Mouse (Mus musculus) megakaryocyte progenitor cell, adult 5-6 weeks (primary cell): ENCODE data around the gene Vmn1r205. TPM values are rescaled to one million over a fixed set of nuclear protein-coding genes. Genes with fewer than 3 reads are reported as not detected.
"Not testable (repeated sequence)": the region's sequence is repeated elsewhere in the genome, so short reads cannot be mapped to it uniquely, and the experiment has no call there.

Experiments used
- ATAC-seq: replicated peaks from 2 replicates; pipeline ENCODE4 v1.8.0; 2016; ENCODE audit warnings: mild to moderate bottlenecking, moderate TSS enrichment, inconsistent platforms; ENCODE audit not compliant: poor library complexity
- total RNA-seq, 2 experiments: library from RNA; stranded (forward) in 1 of 2; stranded (reverse) in 1 of 2; fragments of 157-497, 149-512 nt in 1 of 2; fragments of 200-1000 nt in 1 of 2; gene quantifications; 2 replicates each; pipeline versions ENCODE4 v1.2.3 to v1.2.4; 2015 to 2017

Gene Vmn1r205
- total RNA-seq (2015): not detected in 2 replicates
- total RNA-seq (2017): not detected in 2 replicates

DNA sequence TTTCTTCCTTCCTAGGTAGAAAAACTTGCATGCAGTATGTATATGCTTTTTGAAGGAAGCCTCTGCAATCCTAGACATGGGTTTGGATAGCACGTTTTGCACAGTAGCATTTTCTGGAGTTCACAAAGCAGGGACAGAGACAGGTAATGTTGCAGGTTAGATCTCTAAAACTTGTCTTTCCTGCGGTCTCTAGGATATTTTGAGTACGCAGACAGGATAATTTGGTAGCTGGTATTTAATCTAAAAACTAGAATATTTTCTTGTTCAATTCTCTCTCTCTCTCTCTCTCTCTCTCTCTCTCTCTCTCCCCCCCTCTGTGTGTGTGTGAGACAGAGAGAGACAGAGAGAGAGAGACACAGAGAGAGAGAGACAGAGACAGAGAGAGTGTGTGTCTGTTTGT, at the start of gene Vmn1r205:
TSS of gene Vmn1r205 (minus strand) at position 101 of the 400 bp plus-strand sequence.
- no peak for ATAC-seq

DNA sequence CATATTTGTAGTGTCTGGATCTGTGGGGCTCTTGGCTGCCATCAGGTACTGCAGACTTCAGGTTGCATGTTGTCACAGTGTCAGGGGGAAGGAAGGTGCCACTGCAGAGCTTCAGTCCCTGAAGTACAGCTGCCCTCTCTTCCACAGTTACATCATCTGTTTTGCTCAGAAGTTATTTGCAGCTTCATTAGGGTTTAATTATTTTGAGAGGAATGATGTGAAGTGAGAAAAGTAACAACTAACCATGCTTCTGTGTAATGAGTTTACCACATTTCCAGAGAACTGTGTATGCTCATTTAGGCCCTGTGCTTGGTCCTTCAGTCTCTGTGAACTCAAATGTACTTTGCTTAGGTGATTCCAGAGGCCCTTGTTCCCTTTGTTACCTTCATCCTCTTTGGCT, 31.4 kb upstream of the Vmn1r205 start, which contains the start of gene Vmn1r206:
TSS of gene Vmn1r206 (minus strand) at position 101 of the 400 bp plus-strand sequence.
- not testable (repeated sequence) for ATAC-seq

DNA sequence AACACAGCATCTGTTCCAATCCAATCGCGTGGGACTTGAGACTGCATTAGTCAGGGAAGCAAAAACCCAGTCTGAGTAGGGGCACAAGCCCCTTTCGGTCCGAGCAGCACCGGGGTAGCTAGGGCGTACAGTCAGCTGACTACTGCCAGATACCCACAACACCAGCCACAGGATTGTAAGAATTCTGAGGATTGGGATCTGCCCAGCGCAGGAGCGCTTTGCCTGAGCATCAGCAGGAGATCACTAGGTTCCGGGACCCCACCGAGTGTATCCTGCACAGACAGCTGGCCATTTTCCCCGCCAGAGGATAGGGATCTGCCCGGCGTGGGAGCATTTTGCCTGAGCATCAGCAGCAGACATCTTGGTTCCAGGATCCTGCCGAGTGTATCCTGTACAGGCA, 9.5 kb downstream of the Vmn1r205 start:
- ATAC-seq: not testable (repeated sequence)

DNA sequence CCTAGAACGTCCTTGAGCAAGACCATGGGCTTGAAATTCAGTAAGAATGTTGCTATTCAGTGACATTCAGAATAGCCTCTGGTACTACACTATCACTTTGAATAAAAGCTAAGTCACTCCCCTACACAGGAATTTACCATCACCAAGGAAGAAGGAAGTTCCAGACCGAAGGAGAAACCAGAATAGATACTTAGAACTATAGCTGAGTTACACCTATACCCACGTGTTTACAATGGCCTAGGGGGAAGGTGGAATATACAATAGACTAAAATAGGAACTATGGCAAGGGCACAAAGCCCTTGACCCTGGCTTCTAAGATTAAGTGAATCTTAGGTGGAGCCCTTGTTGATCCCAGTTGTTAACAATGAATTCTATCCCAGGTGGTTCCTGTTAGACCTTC, 17.9 kb downstream of the Vmn1r205 start:
- not testable (repeated sequence) for ATAC-seq

- not testable (repeated sequence) for ATAC-seq
Measured at GRCm38 (mm10) chr13:22552898-22553297, 39.9 kb downstream of the Vmn1r205 start, which contains the start of gene Vmn1r204. Vmn1r204 (plus strand) TSS chr13:22553198.

Other genes with a start within 250 kb of the Vmn1r205 start
- not detected in 2 replicates for gene Vmn1r198, start 242.6 kb downstream of the Vmn1r205 start, total RNA-seq (2015)
- not detected in 2 replicates for gene Vmn1r198, start 242.6 kb downstream of the Vmn1r205 start, total RNA-seq (2017)
- not detected in 2 replicates for gene Vmn1r199, start 213.2 kb downstream of the Vmn1r205 start, total RNA-seq (2015)
- not detected in 2 replicates for gene Vmn1r199, start 213.2 kb downstream of the Vmn1r205 start, total RNA-seq (2017)
- gene Vmn1r200, start 202.6 kb downstream of the Vmn1r205 start, total RNA-seq (2015): not detected in 2 replicates
- gene Vmn1r200, start 202.6 kb downstream of the Vmn1r205 start, total RNA-seq (2017): not detected in 2 replicates
- not detected in 2 replicates for gene Vmn1r201, start 121.1 kb downstream of the Vmn1r205 start, total RNA-seq (2015)
- gene Vmn1r201, start 121.1 kb downstream of the Vmn1r205 start, total RNA-seq (2017): not detected in 2 replicates
- gene Vmn1r202, start 87.6 kb downstream of the Vmn1r205 start, total RNA-seq (2015): not detected in 2 replicates
- gene Vmn1r202, start 87.6 kb downstream of the Vmn1r205 start, total RNA-seq (2017): not detected in 2 replicates
- gene Vmn1r203, start 74.9 kb downstream of the Vmn1r205 start, total RNA-seq (2015): not detected in 2 replicates
- gene Vmn1r203, start 74.9 kb downstream of the Vmn1r205 start, total RNA-seq (2017): 0.04 TPM in 1 of 2 replicates, not detected in the other
- not detected in 2 replicates for gene Vmn1r204, start 39.8 kb downstream of the Vmn1r205 start, total RNA-seq (2015)
- not detected in 2 replicates for gene Vmn1r204, start 39.8 kb downstream of the Vmn1r205 start, total RNA-seq (2017)
- gene Vmn1r206, start 31.3 kb upstream of the Vmn1r205 start, total RNA-seq (2015): not detected in 2 replicates
- not detected in 2 replicates for gene Vmn1r206, start 31.3 kb upstream of the Vmn1r205 start, total RNA-seq (2017)
- not detected in 2 replicates for gene Vmn1r207-ps, start 136.6 kb upstream of the Vmn1r205 start, total RNA-seq (2015)
- not detected in 2 replicates for gene Vmn1r207-ps, start 136.6 kb upstream of the Vmn1r205 start, total RNA-seq (2017)
- gene Vmn1r208, start 184.4 kb upstream of the Vmn1r205 start, total RNA-seq (2015): not detected in 2 replicates
- gene Vmn1r208, start 184.4 kb upstream of the Vmn1r205 start, total RNA-seq (2017): not detected in 2 replicates
- gene Vmn1r209, start 216.7 kb upstream of the Vmn1r205 start, total RNA-seq (2015): not detected in 2 replicates
- gene Vmn1r209, start 216.7 kb upstream of the Vmn1r205 start, total RNA-seq (2017): not detected in 2 replicates
- not detected in 2 replicates for gene Vmn1r210, start 238.3 kb upstream of the Vmn1r205 start, total RNA-seq (2015)
- gene Vmn1r210, start 238.3 kb upstream of the Vmn1r205 start, total RNA-seq (2017): not detected in 2 replicates